Mouse (Mus musculus): ENCODE data around the gene Tead2.

Tead2 gene

DNA sequence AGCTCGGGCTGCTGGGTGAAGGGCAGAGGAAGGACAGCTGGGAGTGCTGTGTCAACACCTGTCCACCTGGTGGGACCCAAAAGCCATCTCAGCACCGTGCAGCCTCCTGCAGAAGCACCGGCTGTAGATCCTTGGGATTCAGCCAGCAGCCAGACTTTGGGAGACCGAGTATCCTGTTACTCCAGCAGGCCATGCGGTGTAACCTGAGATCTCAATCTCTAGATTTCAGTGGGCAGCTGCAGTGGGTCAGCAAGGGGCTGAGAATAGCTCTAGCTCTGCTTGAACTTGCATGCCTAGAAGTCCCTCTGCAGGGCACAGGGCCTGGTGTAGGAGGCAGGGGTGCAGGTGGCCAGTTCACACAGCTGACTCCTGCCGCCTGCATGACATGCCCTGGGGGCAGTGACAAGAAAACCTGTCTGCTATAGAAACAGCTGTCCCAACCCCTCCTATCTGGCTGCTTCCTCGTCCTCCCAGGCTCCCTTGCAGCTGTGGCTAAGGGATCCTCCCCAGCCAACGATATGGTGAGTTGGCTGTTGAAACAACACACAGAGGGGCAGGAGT, 23.7 kb upstream of the Tead2 start:
- DNase-seq (ENCODE audit: low spot score in 2 of 2): no peak

- DNase-seq (ENCODE audit: low spot score in 2 of 2): no peak
These were observed 22.8 kb upstream of the Tead2 start for GRCm38 (mm10) chr7:45192585-45193310.

DNA sequence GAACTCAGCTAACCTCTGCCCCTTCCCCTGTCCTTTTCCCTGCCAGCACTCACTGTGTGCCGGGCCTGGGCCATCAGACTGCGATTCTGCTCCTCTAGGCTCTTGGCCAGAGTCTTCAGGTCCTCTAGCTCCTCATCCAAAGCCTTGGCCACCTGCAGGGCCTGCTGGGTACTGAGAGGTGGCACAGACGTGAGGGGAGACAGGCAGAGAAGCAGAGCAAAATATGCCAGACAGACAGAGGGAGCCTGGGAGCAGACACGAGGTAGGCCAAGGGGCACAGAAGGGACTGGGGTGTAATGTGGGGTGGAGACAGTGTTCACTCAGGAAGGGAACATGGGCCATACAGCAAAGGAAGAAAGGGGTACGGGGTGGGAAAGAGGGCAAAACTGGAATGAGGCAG, 22.1 kb upstream of the Tead2 start:
- no peak for DNase-seq (ENCODE audit: low spot score in 2 of 2)

DNA sequence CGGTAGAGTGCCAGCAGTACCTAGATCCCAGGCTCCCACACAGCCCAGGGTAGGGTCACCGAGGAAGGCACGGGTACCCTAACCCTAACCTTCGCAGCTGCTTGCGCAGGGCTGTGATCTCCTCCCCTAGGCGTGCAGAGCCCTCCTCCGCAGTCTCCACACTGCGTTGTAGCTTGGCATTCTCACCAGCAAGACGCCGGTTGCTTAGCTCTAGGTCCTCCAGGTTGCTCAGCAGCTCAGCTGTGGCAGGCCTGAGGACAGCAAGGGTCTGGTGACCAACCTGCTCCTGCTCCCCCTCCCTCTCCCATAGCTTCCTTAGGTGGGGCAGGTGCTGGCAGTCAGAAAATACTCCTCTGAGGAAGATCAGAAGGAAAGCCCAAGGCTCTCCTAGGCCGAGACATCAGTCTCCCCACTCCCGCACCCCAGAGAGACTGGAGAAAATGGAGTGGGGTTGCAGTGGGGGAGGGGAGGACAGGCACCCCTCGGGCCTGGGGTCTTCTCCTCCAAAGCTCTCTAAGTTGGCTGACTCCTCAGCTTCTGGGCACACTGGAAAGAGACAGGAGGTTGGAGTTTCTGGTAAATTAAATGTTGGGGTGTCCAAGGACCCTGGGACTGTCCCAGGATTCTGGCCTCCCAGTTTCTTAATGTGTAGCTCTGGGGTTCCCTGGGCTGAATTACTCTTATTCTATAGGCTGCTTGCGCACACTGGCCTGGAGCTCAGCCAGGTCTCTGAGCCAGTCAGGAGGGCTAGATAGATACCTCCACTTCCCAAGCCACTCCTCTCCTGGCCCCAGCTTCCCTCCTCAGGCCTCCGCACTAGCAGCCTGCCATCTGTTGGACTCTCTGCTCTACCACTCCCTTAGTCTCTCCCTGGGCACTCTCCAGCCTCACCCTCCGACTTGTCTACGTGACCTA, 21.4 kb upstream of the Tead2 start:
- DNase-seq (ENCODE audit: low spot score in 2 of 2): no peak

GRCm38 (mm10) chr7:45195341-45196175, 20.0 kb upstream of the Tead2 start:
- no peak for DNase-seq (ENCODE audit: low spot score in 2 of 2)

GRCm38 (mm10) chr7:45196176-45196535, 19.4 kb upstream of the Tead2 start:
- DNase-seq (ENCODE audit: low spot score in 2 of 2): no peak

DNA sequence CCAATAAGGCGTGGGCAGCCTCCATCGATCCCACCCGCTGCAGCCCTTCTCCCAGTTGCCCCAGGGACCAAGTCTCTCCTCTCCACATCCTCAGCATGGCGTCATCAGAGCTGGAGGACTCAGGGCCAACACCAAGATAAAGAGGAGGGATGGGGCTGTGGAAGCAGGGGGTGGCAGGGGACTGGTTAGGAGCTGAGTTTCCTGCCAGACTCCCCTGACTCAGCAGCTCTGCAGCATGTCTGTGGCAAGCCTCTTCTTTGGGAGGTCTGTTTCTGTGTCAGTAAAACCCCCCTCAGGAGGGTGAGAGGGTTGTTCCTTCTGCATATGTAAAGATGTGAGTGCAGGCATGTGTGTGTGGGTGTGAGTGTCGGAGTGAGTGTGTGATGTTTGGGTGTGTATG, 18.6 kb upstream of the Tead2 start:
- no peak for DNase-seq (ENCODE audit: low spot score in 2 of 2)

DNA sequence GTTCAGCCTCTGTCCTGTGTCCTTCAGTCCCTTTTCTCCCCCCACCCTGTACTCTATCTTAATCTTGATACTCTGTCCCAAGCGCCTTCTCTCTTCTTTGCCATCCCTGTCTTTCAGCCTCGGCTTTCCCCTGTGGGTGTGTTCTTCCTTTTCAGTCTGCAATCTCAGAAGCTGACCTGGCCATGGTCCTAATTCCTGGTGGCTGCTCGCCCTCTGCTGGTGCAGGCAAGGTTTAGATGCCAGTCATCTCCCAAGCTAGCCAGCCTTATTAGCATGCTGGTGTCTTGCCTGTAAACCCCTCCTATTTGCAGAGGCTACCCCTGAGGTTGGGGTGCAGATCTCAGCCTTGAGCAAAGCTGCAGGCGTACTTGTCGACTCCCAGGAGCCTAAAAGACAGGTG, 17.1 kb upstream of the Tead2 start:
- peak in 1 of 2 experiments; percentile 48 for DNase-seq (ENCODE audit: low spot score in 2 of 2)

DNA sequence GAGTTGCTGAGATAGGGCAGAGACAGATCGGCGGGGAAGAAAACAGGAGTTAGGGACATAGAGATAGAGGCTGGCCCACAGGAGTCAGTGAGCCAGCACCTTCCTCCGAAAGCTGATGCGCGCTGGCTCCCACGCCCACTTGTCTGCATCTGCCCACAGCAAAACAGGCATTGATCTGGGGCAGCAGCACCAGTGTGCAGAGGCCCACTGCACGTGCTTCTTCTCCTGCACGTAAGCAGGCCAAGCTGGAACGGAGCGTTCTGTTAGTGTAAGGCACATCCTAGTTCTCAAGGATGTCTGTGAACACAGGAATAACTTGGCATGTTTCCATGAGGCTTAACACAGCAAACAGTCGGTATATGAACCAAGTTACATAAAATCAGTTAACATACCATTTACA, 16.6 kb upstream of the Tead2 start:
- no peak for DNase-seq (ENCODE audit: low spot score in 2 of 2)

- DNase-seq (ENCODE audit: low spot score in 2 of 2): no peak
These were observed 12.9 kb upstream of the Tead2 start for GRCm38 (mm10) chr7:45202654-45203053.

GRCm38 (mm10) chr7:45204380-45205143, 11.0 kb upstream of the Tead2 start, which contains the start of gene Ccdc155:
TSS of gene Ccdc155 (minus strand) at chr7:45204892.
- peak; percentile 82 to 89 for DNase-seq (ENCODE audit: low spot score in 2 of 2)

GRCm38 (mm10) chr7:45208260-45208659, 7.3 kb upstream of the Tead2 start:
- DNase-seq (ENCODE audit: low spot score in 2 of 2): no peak

DNA sequence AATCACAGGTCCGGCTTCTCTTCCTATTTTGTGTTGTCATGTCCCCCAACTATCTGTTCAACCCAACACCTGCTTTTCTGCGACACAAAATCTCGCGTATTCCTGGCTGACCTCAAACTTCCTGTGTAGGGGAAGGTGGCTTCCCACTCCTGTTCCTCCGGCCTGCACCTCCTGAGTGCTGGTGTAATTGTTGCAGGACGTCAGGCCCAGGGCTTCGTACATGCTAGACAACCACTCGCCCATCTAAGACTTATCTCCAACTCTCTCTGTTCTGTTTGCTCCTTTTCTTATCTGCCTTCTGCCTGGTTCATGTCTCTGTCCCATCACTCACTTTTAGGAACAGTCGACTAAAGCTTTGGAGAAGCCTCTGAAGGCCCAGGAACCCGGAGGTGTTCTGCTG, 4.5 kb upstream of the Tead2 start:
- DNase-seq (ENCODE audit: low spot score in 2 of 2): no peak

DNA sequence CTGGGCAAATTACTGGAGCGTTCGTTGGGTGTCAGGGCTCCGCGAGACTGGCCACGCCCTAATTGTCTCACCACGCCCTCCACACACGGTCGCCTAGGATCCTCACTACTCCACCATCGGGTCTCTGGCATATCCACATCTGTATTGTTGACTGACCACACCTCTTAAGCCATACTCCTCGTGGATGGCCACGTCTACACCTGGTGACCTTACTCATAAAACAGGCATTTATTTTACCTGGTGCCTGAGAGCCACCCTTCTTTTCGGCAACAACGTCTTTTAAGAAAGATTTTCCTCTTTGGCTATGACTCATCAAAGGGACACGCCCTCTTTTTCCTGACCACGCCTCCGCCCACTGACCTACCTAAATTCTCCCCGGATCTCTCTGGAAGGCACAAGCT, 3.7 kb upstream of the Tead2 start, which contains the start of gene Dkkl1:
Dkkl1 (minus strand) TSS at position 297 of the 401 bp plus-strand sequence.
- no peak for DNase-seq (ENCODE audit: low spot score in 2 of 2)

DNA sequence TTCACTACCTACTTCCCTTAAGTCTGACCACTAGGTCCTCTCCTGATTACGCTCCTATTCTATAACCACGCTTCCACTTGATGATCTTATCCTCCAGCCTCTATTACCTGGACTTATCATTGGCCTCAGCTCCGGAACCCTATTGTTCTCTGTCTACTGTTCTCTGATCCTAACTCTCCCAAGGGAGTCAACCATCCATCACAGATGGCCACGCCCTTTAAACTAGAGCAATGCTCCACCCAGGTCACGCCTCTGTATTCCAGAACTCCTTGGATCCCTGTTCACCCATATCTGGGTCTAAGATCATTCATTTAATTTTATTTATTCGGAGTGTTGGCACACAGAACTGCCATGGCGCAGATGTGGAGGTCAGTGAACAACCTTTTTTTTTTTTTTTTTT, 3.2 kb upstream of the Tead2 start:
- no peak for DNase-seq (ENCODE audit: low spot score in 2 of 2)

DNA sequence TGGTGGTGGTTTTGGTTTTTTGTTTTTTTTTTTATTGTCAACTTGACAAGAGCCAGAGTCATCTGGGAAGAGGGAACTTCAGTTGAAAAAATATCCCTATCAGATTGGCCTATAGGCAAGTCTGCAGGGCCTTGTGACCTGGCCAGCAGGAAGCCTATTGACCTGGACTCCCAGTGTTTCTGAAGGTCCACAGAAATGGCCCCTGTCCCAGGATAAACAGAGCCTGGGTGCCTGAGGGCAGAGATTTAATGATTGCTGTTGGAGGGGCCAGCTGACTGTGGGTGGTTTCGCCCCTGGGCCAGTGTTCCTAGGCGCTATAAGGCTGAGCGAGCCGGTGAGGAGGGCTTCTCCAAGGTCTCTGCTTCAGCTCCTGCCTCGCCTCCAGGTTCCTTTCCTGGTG, 1.8 kb upstream of the Tead2 start:
- no peak for DNase-seq (ENCODE audit: low spot score in 2 of 2)

DNA sequence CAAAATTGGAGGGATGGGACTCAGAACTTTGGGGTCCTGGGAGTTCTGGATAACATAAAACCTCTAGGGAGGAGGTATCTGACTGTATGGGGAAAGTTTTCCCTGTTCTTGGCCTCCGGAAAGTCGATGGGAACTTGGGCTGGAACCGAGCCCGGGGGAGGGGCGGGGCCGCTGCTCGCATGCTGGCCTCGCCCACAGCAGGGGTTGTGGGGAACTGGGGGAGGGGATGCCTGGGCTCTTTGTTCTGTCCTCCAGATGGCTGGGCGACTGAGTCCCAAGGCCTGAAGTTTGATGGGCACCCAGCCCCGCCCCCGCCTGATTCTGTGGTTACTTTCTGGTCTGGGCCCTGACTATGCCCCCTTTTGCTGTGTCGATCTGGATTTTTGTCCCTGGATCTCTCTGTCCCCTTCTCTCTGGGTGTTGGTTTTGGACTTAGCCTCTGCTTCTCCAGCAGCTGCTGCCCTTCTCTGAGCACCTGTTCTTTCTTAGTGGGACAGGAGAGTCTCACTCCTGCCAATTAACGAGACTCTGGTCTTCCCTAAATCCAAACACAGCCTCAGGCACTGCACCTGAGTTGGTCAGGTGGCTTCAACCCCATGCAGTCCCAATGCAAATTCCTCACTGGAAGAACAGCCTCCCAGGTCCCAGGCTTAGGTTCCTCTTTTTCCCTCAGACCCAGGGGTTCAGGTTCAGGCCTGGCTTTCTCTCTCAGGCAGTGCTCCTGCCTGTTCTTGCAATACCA, 1.1 kb downstream of the Tead2 start:
- no peak for DNase-seq (ENCODE audit: low spot score in 2 of 2)

DNA sequence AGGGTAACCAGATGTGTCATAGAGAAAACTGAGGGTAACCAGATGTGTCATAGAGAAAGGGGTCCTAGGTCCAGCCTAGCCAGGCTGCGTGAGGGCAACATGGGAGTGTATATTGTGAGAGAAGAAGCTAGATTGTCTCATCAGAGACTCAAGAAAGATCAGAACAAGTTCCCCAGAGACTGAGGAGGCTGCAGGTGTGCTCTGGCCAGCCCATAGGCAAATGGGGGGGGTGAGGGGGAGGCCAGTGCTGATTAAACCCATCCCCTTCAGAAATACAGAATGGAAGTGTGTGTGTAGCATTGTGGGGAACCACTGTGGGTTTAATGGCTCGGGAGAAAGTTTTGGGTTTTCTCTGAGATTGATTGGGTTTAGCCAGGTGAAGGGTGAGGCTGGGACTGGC, 6.1 kb downstream of the Tead2 start:
- DNase-seq (ENCODE audit: low spot score in 2 of 2): no peak

DNA sequence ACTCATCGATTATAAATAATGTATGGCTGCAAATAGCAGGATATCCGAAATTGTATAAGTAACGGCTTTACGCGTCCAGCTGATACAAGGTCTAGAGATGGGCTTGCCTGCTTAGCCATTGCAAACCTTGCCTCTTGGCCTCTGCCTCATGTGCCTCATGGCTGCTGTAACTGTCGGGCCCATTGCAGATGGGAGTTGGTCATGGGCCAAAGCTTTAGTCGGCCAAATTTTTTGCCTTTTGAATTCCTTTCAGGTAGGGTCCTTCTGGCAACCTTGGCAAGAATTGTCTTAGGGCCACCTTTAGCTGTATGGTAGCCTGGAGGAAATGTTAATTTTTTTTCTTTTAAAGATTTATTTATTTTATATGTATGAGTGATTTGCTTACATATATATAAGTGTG, 9.3 kb downstream of the Tead2 start:
- no peak for DNase-seq (ENCODE audit: low spot score in 2 of 2)

- DNase-seq (ENCODE audit: low spot score in 2 of 2): no peak
These were observed 10.9 kb downstream of the Tead2 start for GRCm38 (mm10) chr7:45226421-45226820.

Measured in spleen, postnatal 4 days (tissue).